In the genomic region with DNA sequence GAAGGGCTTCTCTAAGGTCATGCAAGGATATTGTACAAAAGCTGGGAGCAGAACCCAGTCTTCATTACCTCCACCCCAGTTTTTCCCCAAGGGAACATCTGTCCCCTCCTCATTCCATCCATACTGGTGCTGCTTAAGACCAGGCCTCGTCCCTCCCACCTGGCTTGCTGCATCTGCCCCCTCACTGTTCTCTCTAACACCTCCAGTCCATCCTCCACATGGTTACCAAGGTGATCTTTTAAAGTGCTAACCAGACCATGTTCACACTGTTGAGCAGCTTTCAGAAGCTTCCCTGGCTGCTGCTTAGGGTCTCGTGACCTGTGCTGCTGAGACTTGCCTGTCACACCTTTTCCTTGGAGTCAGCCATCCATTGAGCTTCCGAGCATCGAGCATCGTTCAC, we compare ENCODE assay signal across 29 mouse cellular contexts.
DNase-seq lines count a peak whose midpoint lies in the region; ATAC-seq and TF ChIP-seq lines count a peak whose summit lies in the region.
"Had no signal": no experiment of that assay in that cellular context is flagged by ENCODE, and none has a peak within 500 bp of the region (broad histone marks: within the 10 kb centered on the region; RNA-seq: fewer than 3 reads in every experiment).

No protein-coding gene starts in this region.

- H3K9me3 ChIP-seq in heart, embryonic 13.5 days: no peaks in the 10 kb centered on the region
- H3K9me3 ChIP-seq: embryonic facial prominence, embryonic 13.5 days; embryonic facial prominence, embryonic 15.5 days; forebrain, embryonic 10.5 days; forebrain, embryonic 12.5 days; G1E had no signal

- intact Hi-C loops in left cerebral cortex, adult 2 months (cut with DNase I): no loop called here

- TF ChIP-seq CTCF in left cerebral cortex, adult 2 months (IDR thresholded peaks at IDR 0.05): no peak

- H3K4me1 ChIP-seq in heart, embryonic 13.5 days: peaks cover 12% of the 10 kb centered on the region
- H3K4me1 ChIP-seq: forebrain, embryonic 10.5 days; forebrain, embryonic 12.5 days had no signal

- no peak overlapping the region for H3K4me2 ChIP-seq in heart, embryonic 13.5 days
- H3K4me2 ChIP-seq: embryonic facial prominence, embryonic 13.5 days; embryonic facial prominence, embryonic 15.5 days; forebrain, embryonic 12.5 days had no signal

- no peak overlapping the region for H3K4me3 ChIP-seq in heart, embryonic 13.5 days
- no peak overlapping the region for H3K4me3 ChIP-seq in left cerebral cortex, adult 2 months
- H3K4me3 ChIP-seq: embryonic facial prominence, embryonic 13.5 days; embryonic facial prominence, embryonic 15.5 days; erythroblast, embryonic 14.5 days; forebrain, embryonic 10.5 days; forebrain, embryonic 12.5 days had no signal

- no peak for ATAC-seq in heart, embryonic 13.5 days (ENCODE audit: extremely low read depth, insufficient number of reproducible peaks, low FRiP score, low TSS enrichment)
- ATAC-seq: activated CD4-positive, CD25-positive, alpha-beta regulatory T cell, adult 4 months; CD4-positive, CD25-positive, alpha-beta regulatory T cell, adult 4 months; forebrain, embryonic 14.5 days; forebrain, embryonic 16.5 days; Patski had no signal

- no peaks in the 10 kb centered on the region for H3K27me3 ChIP-seq in heart, embryonic 13.5 days (replicated peaks)
- H3K27me3 ChIP-seq: CH12.LX; embryonic facial prominence, embryonic 13.5 days; embryonic facial prominence, embryonic 15.5 days; forebrain, embryonic 12.5 days; Patski had no signal

- H3K27ac ChIP-seq in heart, embryonic 13.5 days (replicated peaks): peak overlapping the region; percentile 64; the same call in 1 of the 2 replicates
- peak overlapping the region; percentile 32; the same call in 1 of the 2 replicates for H3K27ac ChIP-seq in left cerebral cortex, adult 2 months
- H3K27ac ChIP-seq: embryonic facial prominence, embryonic 13.5 days; embryonic facial prominence, embryonic 15.5 days; forebrain, embryonic 10.5 days; forebrain, embryonic 12.5 days had no signal

- H3K9ac ChIP-seq in heart, embryonic 13.5 days: no peak overlapping the region
- H3K9ac ChIP-seq: embryonic facial prominence, embryonic 13.5 days; embryonic facial prominence, embryonic 15.5 days; forebrain, embryonic 12.5 days had no signal

- WGBS in heart, embryonic 13.5 days: 82% methylated on average over 5 of the region's 5 CpGs

- H3K36me3 ChIP-seq in heart, embryonic 13.5 days: no peaks in the 10 kb centered on the region
- H3K36me3 ChIP-seq: embryonic facial prominence, embryonic 13.5 days; embryonic facial prominence, embryonic 15.5 days; forebrain, embryonic 10.5 days; forebrain, embryonic 12.5 days; G1E had no signal

- no peak for DNase-seq in heart, adult 11 months
- peak in 1 of 2 experiments; percentile 20 for DNase-seq in left cerebral cortex, adult 2 months (ENCODE audit: extremely low spot score in 1 of 2, low spot score in 2 of 2)
- DNase-seq in left cerebral cortex, adult 9 months (ENCODE audit: low spot score in 2 of 2): no peak
- peak; percentile 3 for DNase-seq in CD4-positive helper T cell, adult 2 months (ENCODE audit: low read depth, low spot score)
- peak; percentile 56 for DNase-seq in brain, adult 2 months (ENCODE audit: low read depth, low spot score)
- DNase-seq in spleen, postnatal 14 days (ENCODE audit: low spot score in 2 of 2): no peak
- DNase-seq: adrenal gland, adult 8-10 months; adrenal gland, postnatal 14 days; adrenal gland, postnatal 36 days; cerebellum, adult 11 months; cerebellum, adult 18-20 months; cerebellum, adult 8-10 months; cerebellum, adult 9-11 months; cerebellum, postnatal 14 days; cerebellum, postnatal 36 days; embryo, embryonic 11 days had no signal

Comparison
In these comparisons a context has a peak if more than half of its experiments do, and no peak if none do; other contexts are left out.
1. DNase-seq: peak in CD4-positive helper T cell, adult 2 months (single experiment) and brain, adult 2 months (single experiment); none in heart, adult 11 months (single experiment), left cerebral cortex, adult 9 months (0 of 2) and spleen, postnatal 14 days (0 of 2).